In genomic region chr17:46477286-46477685, GRCm38 (mm10) we compare ENCODE assay signal across 26 mouse cellular contexts. TPM values are rescaled to one million over a fixed set of nuclear protein-coding genes. Genes with fewer than 3 reads are reported as not detected.
DNase-seq lines count a peak whose midpoint lies in the region; ATAC-seq and TF ChIP-seq lines count a peak whose summit lies in the region.
"Had no signal": no experiment of that assay in that cellular context is flagged by ENCODE, and none has a peak within 500 bp of the region (broad histone marks: within the 10 kb centered on the region; RNA-seq: fewer than 3 reads in every experiment).

No protein-coding gene starts in this region.

- 0 out of 2 replicates have a peak overlapping the region, but pooled peaks have one; percentile 5 for H3K27ac ChIP-seq in hindbrain, embryonic 10.5 days
- H3K27ac ChIP-seq in hindbrain, embryonic 14.5 days: no peak overlapping the region
- H3K27ac ChIP-seq in kidney, adult 2 months (ENCODE audit: insufficient read depth, low read depth, low read length): peak overlapping the region; percentile 57
- H3K27ac ChIP-seq in kidney, postnatal 0 days: no peak overlapping the region
- H3K27ac ChIP-seq: embryonic facial prominence, embryonic 10.5 days; embryonic facial prominence, embryonic 12.5 days; forebrain, embryonic 13.5 days had no signal

- H3K4me1 ChIP-seq in hindbrain, embryonic 10.5 days (replicated peaks): peaks cover 10% of the 10 kb centered on the region
- H3K4me1 ChIP-seq in hindbrain, embryonic 14.5 days (replicated peaks; ENCODE audit: control insufficient read depth, insufficient read depth, low read length): no peaks in the 10 kb centered on the region
- H3K4me1 ChIP-seq in kidney, adult 2 months (ENCODE audit: control insufficient read depth, insufficient read depth, low read length): no peaks in the 10 kb centered on the region; the same call in 1 of the 2 replicates
- no peaks in the 10 kb centered on the region for H3K4me1 ChIP-seq in kidney, postnatal 0 days (replicated peaks; ENCODE audit: insufficient read depth, low read length)
- H3K4me1 ChIP-seq: embryonic facial prominence, embryonic 10.5 days; embryonic facial prominence, embryonic 12.5 days; forebrain, embryonic 13.5 days had no signal

- WGBS in hindbrain, embryonic 10.5 days: 73% methylated on average over 15 of the region's 15 CpGs
- WGBS in hindbrain, embryonic 14.5 days: 78% methylated on average over 15 of the region's 15 CpGs
- WGBS in kidney, adult 2 months: 53% methylated on average over 15 of the region's 15 CpGs
- 40% methylated on average over 15 of the region's 15 CpGs for WGBS in kidney, postnatal 0 days

- H3K4me3 ChIP-seq in hindbrain, embryonic 10.5 days: no peak overlapping the region
- no peak overlapping the region for H3K4me3 ChIP-seq in hindbrain, embryonic 14.5 days (replicated peaks; ENCODE audit: low read length)
- H3K4me3 ChIP-seq in kidney, adult 2 months (ENCODE audit: insufficient read depth, low read depth, low read length): peak overlapping the region; percentile 18; the same call in 1 of the 2 replicates
- H3K4me3 ChIP-seq in kidney, postnatal 0 days (replicated peaks; ENCODE audit: low read depth, low read length): no peak overlapping the region
- H3K4me3 ChIP-seq: embryonic facial prominence, embryonic 10.5 days; embryonic facial prominence, embryonic 12.5 days; forebrain, embryonic 13.5 days had no signal

- no peak overlapping the region for H3K4me2 ChIP-seq in hindbrain, embryonic 14.5 days (replicated peaks)
- H3K4me2 ChIP-seq in kidney, postnatal 0 days (ENCODE audit: low read length): no peak overlapping the region
- H3K4me2 ChIP-seq: embryonic facial prominence, embryonic 12.5 days; forebrain, embryonic 13.5 days had no signal

- no peak for ATAC-seq in hindbrain, embryonic 14.5 days (ENCODE audit: low FRiP score)
- peak; percentile 29; the same call in 1 of the 2 replicates for ATAC-seq in kidney, postnatal 0 days (replicated peaks; ENCODE audit: low FRiP score, low read depth)
- ATAC-seq: activated CD4-positive, CD25-positive, alpha-beta regulatory T cell, adult 4 months; CD4-positive, CD25-positive, alpha-beta regulatory T cell, adult 4 months; forebrain, embryonic 13.5 days; Patski had no signal

- peaks cover 70% of the 10 kb centered on the region for H3K36me3 ChIP-seq in hindbrain, embryonic 10.5 days
- H3K36me3 ChIP-seq in hindbrain, embryonic 14.5 days (replicated peaks; ENCODE audit: control insufficient read depth, insufficient read depth): peaks cover 94% of the 10 kb centered on the region
- H3K36me3 ChIP-seq in kidney, adult 2 months (ENCODE audit: control insufficient read depth, insufficient read depth, low read length): no peaks in the 10 kb centered on the region
- H3K36me3 ChIP-seq in kidney, postnatal 0 days (ENCODE audit: insufficient read depth, low read length): no peaks in the 10 kb centered on the region
- H3K36me3 ChIP-seq: embryonic facial prominence, embryonic 10.5 days; embryonic facial prominence, embryonic 12.5 days; G1E had no signal

- TF ChIP-seq POLR2A in kidney, adult 2 months (IDR thresholded peaks at IDR 0.05; ENCODE audit: low read depth, low read length): no peak

- DNase-seq in hindbrain, embryonic 10.5 days (ENCODE audit: low spot score): no peak
- DNase-seq in hindbrain, embryonic 14.5 days (ENCODE audit: low spot score): no peak
- DNase-seq in kidney, adult 2 months: peak; percentile 57
- DNase-seq in kidney, adult 11 months: no peak
- DNase-seq in kidney, postnatal 0 days (ENCODE audit: low spot score): no peak
- DNase-seq in kidney, postnatal 14 days: no peak
- DNase-seq in thymus, postnatal 4 days: peak; percentile 27
- no peak for DNase-seq in thymus, postnatal 36 days
- DNase-seq: adrenal gland, adult 8-10 months; adrenal gland, postnatal 14 days; adrenal gland, postnatal 36 days; B cell, adult 2 months; cerebellum, adult 11-12 months; cerebellum, adult 2 months; cerebellum, adult 9-10 months; cerebellum, postnatal 10 days; cerebellum, postnatal 25 days had no signal

- no peaks in the 10 kb centered on the region for H3K9me3 ChIP-seq in hindbrain, embryonic 10.5 days
- no peaks in the 10 kb centered on the region for H3K9me3 ChIP-seq in hindbrain, embryonic 14.5 days (ENCODE audit: control insufficient read depth, low read length)
- H3K9me3 ChIP-seq in kidney, postnatal 0 days (replicated peaks; ENCODE audit: low read length): no peaks in the 10 kb centered on the region
- H3K9me3 ChIP-seq: embryonic facial prominence, embryonic 10.5 days; embryonic facial prominence, embryonic 12.5 days; forebrain, embryonic 13.5 days; G1E had no signal

- H3K9ac ChIP-seq in hindbrain, embryonic 14.5 days: no peak overlapping the region
- no peak overlapping the region for H3K9ac ChIP-seq in kidney, postnatal 0 days (ENCODE audit: low read depth, low read length)
- H3K9ac ChIP-seq: embryonic facial prominence, embryonic 12.5 days; forebrain, embryonic 13.5 days had no signal

- peaks cover 12% of the 10 kb centered on the region for H3K27me3 ChIP-seq in hindbrain, embryonic 10.5 days (ENCODE audit: insufficient read depth, poor library complexity, severe bottlenecking)
- H3K27me3 ChIP-seq in hindbrain, embryonic 14.5 days (ENCODE audit: control insufficient read depth, insufficient read depth, low read length): no peaks in the 10 kb centered on the region
- H3K27me3 ChIP-seq in kidney, adult 2 months (replicated peaks; ENCODE audit: control insufficient read depth, insufficient read depth, low read length): no peaks in the 10 kb centered on the region
- H3K27me3 ChIP-seq in kidney, postnatal 0 days (ENCODE audit: insufficient read depth, low read length): no peaks in the 10 kb centered on the region
- H3K27me3 ChIP-seq: forebrain, embryonic 13.5 days had no signal

- TF ChIP-seq CTCF in kidney, adult 2 months (conservative IDR thresholded peaks at IDR 0.05; ENCODE audit: insufficient read depth, insufficient read length, low read depth, low read length): no peak
- TF ChIP-seq CTCF in kidney, postnatal 0 days (IDR thresholded peaks at IDR 0.05; ENCODE audit: low read depth): no peak

RNA-seq across cellular contexts. Expression of gene Ttbk1, which starts 10.2 kb away (rescaled TPM):
- 1.4 and 2.1 TPM in 2 replicates for polyA plus RNA-seq in hindbrain, embryonic 10.5 days (2016; fragmentation: Nextera tagmentation; extraction: Ambion mirVana)
- polyA plus RNA-seq in hindbrain, embryonic 14.5 days (2014; fragmentation: Nextera tagmentation; extraction: Ambion mirVana): 6.5 and 7.7 TPM in 2 replicates
- polyA plus RNA-seq in kidney, adult 2 months (2012; rRNA removed): 1.4 and 1.6 TPM in 2 replicates
- polyA plus RNA-seq in kidney, postnatal 0 days (2015; fragmentation: Nextera tagmentation; extraction: Ambion mirVana): 0.10 and 0.11 TPM in 2 replicates

RNA-seq across cellular contexts. Expression of gene Dnph1, which starts 19.2 kb away (rescaled TPM):
- 75.2 and 91.2 TPM in 2 replicates for polyA plus RNA-seq in hindbrain, embryonic 10.5 days (2016; fragmentation: Nextera tagmentation; extraction: Ambion mirVana)
- polyA plus RNA-seq in hindbrain, embryonic 14.5 days (2014; fragmentation: Nextera tagmentation; extraction: Ambion mirVana): 16.0 and 16.6 TPM in 2 replicates
- polyA plus RNA-seq in kidney, adult 2 months (2012; rRNA removed): 20.7 and 22.8 TPM in 2 replicates
- 31.8 and 32.7 TPM in 2 replicates for polyA plus RNA-seq in kidney, postnatal 0 days (2015; fragmentation: Nextera tagmentation; extraction: Ambion mirVana)

RNA-seq across cellular contexts. Expression of gene Slc22a7, which starts 39.0 kb away (rescaled TPM):
- not detected in 2 replicates for polyA plus RNA-seq in hindbrain, embryonic 10.5 days (2016; fragmentation: Nextera tagmentation; extraction: Ambion mirVana)
- not detected in 2 replicates for polyA plus RNA-seq in hindbrain, embryonic 14.5 days (2014; fragmentation: Nextera tagmentation; extraction: Ambion mirVana)
- polyA plus RNA-seq in kidney, adult 2 months (2012; rRNA removed): 164 and 283 TPM in 2 replicates
- 1.6 and 1.9 TPM in 2 replicates for polyA plus RNA-seq in kidney, postnatal 0 days (2015; fragmentation: Nextera tagmentation; extraction: Ambion mirVana)
- polyA plus RNA-seq: activated CD4-positive, CD25-positive, alpha-beta regulatory T cell, adult 4 months; CD4-positive, CD25-positive, alpha-beta regulatory T cell, adult 4 months; embryonic facial prominence, embryonic 10.5 days; embryonic facial prominence, embryonic 12.5 days; embryonic facial prominence, embryonic 14.5 days; forebrain, embryonic 11.5 days; forebrain, embryonic 13.5 days; G1E; Patski had no signal

RNA-seq across cellular contexts. Expression of gene Crip3, which starts 48.6 kb away (rescaled TPM):
- polyA plus RNA-seq in hindbrain, embryonic 10.5 days (2016; fragmentation: Nextera tagmentation; extraction: Ambion mirVana): 0.50 and 0.64 TPM in 2 replicates
- polyA plus RNA-seq in hindbrain, embryonic 14.5 days (2014; fragmentation: Nextera tagmentation; extraction: Ambion mirVana): 1.4 and 2.2 TPM in 2 replicates
- 2.9 and 3.7 TPM in 2 replicates for polyA plus RNA-seq in kidney, adult 2 months (2012; rRNA removed)
- 0.34 TPM in 2 replicates for polyA plus RNA-seq in kidney, postnatal 0 days (2015; fragmentation: Nextera tagmentation; extraction: Ambion mirVana)
- polyA plus RNA-seq: activated CD4-positive, CD25-positive, alpha-beta regulatory T cell, adult 4 months; CD4-positive, CD25-positive, alpha-beta regulatory T cell, adult 4 months; G1E; Patski had no signal

Comparison
In these comparisons a context has a peak if more than half of its experiments do, and no peak if none do; other contexts are left out.
1. DNase-seq: peak in kidney, adult 2 months (single experiment) and thymus, postnatal 4 days (single experiment); none in hindbrain, embryonic 10.5 days (single experiment), hindbrain, embryonic 14.5 days (single experiment), kidney, adult 11 months (single experiment), kidney, postnatal 0 days (single experiment), kidney, postnatal 14 days (single experiment) and thymus, postnatal 36 days (0 of 2).
2. H3K27ac ChIP-seq: peak in hindbrain, embryonic 10.5 days (single experiment) and kidney, adult 2 months (single experiment); none in hindbrain, embryonic 14.5 days (single experiment) and kidney, postnatal 0 days (single experiment).
3. RNA of gene Slc22a7, which starts 39.0 kb away (polyA plus RNA-seq): 164 to 283 TPM in kidney, adult 2 months; 1.6 to 1.9 TPM in kidney, postnatal 0 days, not detected in hindbrain, embryonic 14.5 days and not detected in hindbrain, embryonic 10.5 days; every median in the first group is over 10 times any median in the second.